Mouse (Mus musculus) heart, embryonic 15.5 days (tissue): ENCODE results near the gene Pprc1. TPM values are rescaled to one million over a fixed set of nuclear protein-coding genes. Genes with fewer than 3 reads are reported as not detected.

Experiments
- ATAC-seq: fragments of 200-750 bp; cut with Nextera tagmentation; replicated peaks from 2 replicates; pipeline ENCODE4 v1.8.0; 2017; ENCODE audit warnings: low read depth, moderate TSS enrichment; ENCODE audit not compliant: insufficient number of reproducible peaks, insufficient read depth, low FRiP score
- H3K27ac ChIP-seq: fragments of 300-500 bp; sonication (generic); 2 replicates; pipeline ENCODE4 v1.5.1; 2015; ENCODE audit warnings: mild to moderate bottlenecking, inconsistent platforms
- H3K27me3 ChIP-seq: fragments of 300-500 bp; sonication (generic); 2 replicates; pipeline ENCODE4 v1.6.1; 2015; ENCODE audit warnings: inconsistent platforms
- H3K36me3 ChIP-seq: fragments of 300-500 bp; sonication (generic); 2 replicates; pipeline ENCODE4 v1.6.1; 2015; ENCODE audit warnings: mild to moderate bottlenecking, inconsistent platforms
- H3K4me1 ChIP-seq: fragments of 300-500 bp; sonication (generic); replicated peaks from 2 replicates; pipeline ENCODE4 v1.6.1; 2015; ENCODE audit warnings: inconsistent platforms
- H3K4me2 ChIP-seq: fragments of 300-500 bp; sonication (generic); 2 replicates; pipeline ENCODE4 v1.6.1; 2015; ENCODE audit warnings: inconsistent platforms, mild to moderate bottlenecking, moderate library complexity
- H3K4me3 ChIP-seq: fragments of 300-500 bp; sonication (generic); 2 replicates; pipeline ENCODE4 v1.5.1; 2015; ENCODE audit warnings: mild to moderate bottlenecking, inconsistent platforms
- H3K9ac ChIP-seq: fragments of 300-500 bp; sonication (generic); 2 replicates; pipeline ENCODE4 v1.6.1; 2015; ENCODE audit warnings: mild to moderate bottlenecking, inconsistent platforms
- H3K9me3 ChIP-seq: fragments of 300-500 bp; sonication (generic); replicated peaks from 2 replicates; pipeline ENCODE4 v1.6.1; 2016; ENCODE audit warnings: inconsistent platforms
- WGBS: fragments of 180-500 bp; shearing (Covaris S2); methylation state at CpG from one replicate; pipeline ENCODE4 v1.1.7; 2015; ENCODE audit warnings: mixed read lengths; 5-methylcytosine and 5-hydroxymethylcytosine counted together
- polyA plus RNA-seq: library from polyadenylated mRNA; unstranded; fragments of >200 nt; fragmentation: Nextera tagmentation; extraction: Ambion mirVana; gene quantifications from 2 replicates; pipeline ENCODE4 v1.2.1, GENCODE M21; 2015

The Pprc1 gene
- 17.7 and 25.8 TPM in 2 replicates for polyA plus RNA-seq

GRCm38 (mm10) chr19:46044271-46044992 lies at the start of gene Pprc1:
Gene Pprc1, plus strand, starts transcription at chr19:46044886.
- H3K27me3 ChIP-seq: no peaks in the 10 kb centered on the region
- peak within 1 kb of the TSS; percentile 83 for H3K9ac ChIP-seq
- no peak for ATAC-seq
- H3K9me3 ChIP-seq: no peaks in the 10 kb centered on the region
- H3K27ac ChIP-seq: peak within 1 kb of the TSS; percentile 98
- H3K36me3 ChIP-seq: no peaks in the 10 kb centered on the region
- H3K4me3 ChIP-seq: peak within 1 kb of the TSS; percentile 85
- H3K4me2 ChIP-seq: peak within 1 kb of the TSS; percentile 85
- WGBS: under 1% methylated on average over 34 of the region's 34 CpGs
- H3K4me1 ChIP-seq: peaks cover 64% of the 10 kb centered on the region

- Histone ChIP-seq H3K4me1 (peaks cover 9% of the 10 kb centered on the region), H3K36me3 (no peaks in the 10 kb centered on the region), H3K27ac (peak overlapping the region; percentile 90), H3K27me3 (no peaks in the 10 kb centered on the region), H3K4me2 (peak overlapping the region; percentile 67), H3K4me3 (peak overlapping the region; percentile 81), H3K9ac (peak overlapping the region; percentile 84), H3K9me3 (no peaks in the 10 kb centered on the region)
- no peak for ATAC-seq
- 56% methylated on average over 5 of the region's 5 CpGs for WGBS
Observed at GRCm38 (mm10) chr19:45997365-45997764, 47.3 kb upstream of the Pprc1 start.

- Histone ChIP-seq H3K9ac (peak within 1 kb of the TSS; percentile 84), H3K4me1 (peaks cover 9% of the 10 kb centered on the region), H3K9me3 (no peaks in the 10 kb centered on the region), H3K36me3 (no peaks in the 10 kb centered on the region), H3K27ac (peak within 1 kb of the TSS; percentile 90), H3K4me3 (peak within 1 kb of the TSS; percentile 81), H3K27me3 (no peaks in the 10 kb centered on the region), H3K4me2 (peak within 1 kb of the TSS; percentile 67)
- peak; percentile 94 for ATAC-seq
- under 1% methylated on average over 69 of the region's 76 CpGs for WGBS
Observed at GRCm38 (mm10) chr19:45997785-45998693, 46.6 kb upstream of the Pprc1 start, which contains the start of gene Armh3. Gene Armh3, minus strand, starts transcription at chr19:45998488.

- no peaks in the 10 kb centered on the region for H3K27me3 ChIP-seq
- H3K4me2 ChIP-seq: peak overlapping the region; percentile 64
- H3K9ac ChIP-seq: peak overlapping the region; percentile 84
- H3K4me3 ChIP-seq: peak overlapping the region; percentile 81
- H3K9me3 ChIP-seq: no peaks in the 10 kb centered on the region
- 10% methylated on average over 8 of the region's 8 CpGs for WGBS
- no peak for ATAC-seq
- peaks cover 10% of the 10 kb centered on the region for H3K4me1 ChIP-seq
- no peak overlapping the region for H3K27ac ChIP-seq
- no peaks in the 10 kb centered on the region for H3K36me3 ChIP-seq
Observed at GRCm38 (mm10) chr19:45998694-45999217, 45.9 kb upstream of the Pprc1 start.

GRCm38 (mm10) chr19:45999378-45999777 lies 45.3 kb upstream of the Pprc1 start:
- 61% methylated on average over 1 of the region's 1 CpGs for WGBS
- Histone ChIP-seq H3K27ac (no peak overlapping the region), H3K9me3 (no peaks in the 10 kb centered on the region), H3K36me3 (no peaks in the 10 kb centered on the region), H3K27me3 (no peaks in the 10 kb centered on the region), H3K4me2 (no peak overlapping the region), H3K9ac (no peak overlapping the region), H3K4me3 (no peak overlapping the region), H3K4me1 (peaks cover 16% of the 10 kb centered on the region)
- ATAC-seq: no peak

GRCm38 (mm10) chr19:46002279-46002678 lies 42.4 kb upstream of the Pprc1 start:
- Histone ChIP-seq H3K27me3 (no peaks in the 10 kb centered on the region), H3K4me2 (no peak overlapping the region), H3K9me3 (no peaks in the 10 kb centered on the region), H3K36me3 (no peaks in the 10 kb centered on the region), H3K27ac (no peak overlapping the region), H3K4me3 (no peak overlapping the region), H3K4me1 (peaks cover 25% of the 10 kb centered on the region), H3K9ac (no peak overlapping the region)
- no peak for ATAC-seq
- WGBS: 73% methylated on average over 9 of the region's 9 CpGs

GRCm38 (mm10) chr19:46003371-46004226 lies 41.1 kb upstream of the Pprc1 start, which contains the start of gene Hps6:
Gene Hps6, plus strand, starts transcription at chr19:46003508.
- peak; percentile 93 for ATAC-seq
- Histone ChIP-seq H3K36me3 (peaks cover 8% of the 10 kb centered on the region; the same call in 1 of the 2 replicates), H3K9me3 (no peaks in the 10 kb centered on the region), H3K27me3 (no peaks in the 10 kb centered on the region), H3K27ac (peak within 1 kb of the TSS; percentile 71), H3K4me2 (peak within 1 kb of the TSS; percentile 97), H3K4me3 (peak within 1 kb of the TSS; percentile 80), H3K9ac (peak within 1 kb of the TSS; percentile 79), H3K4me1 (peaks cover 21% of the 10 kb centered on the region)
- whole genome bisulfite sequencing: 1% methylated on average over 70 of the region's 70 CpGs

GRCm38 (mm10) chr19:46004814-46005466 lies 39.7 kb upstream of the Pprc1 start:
- Histone ChIP-seq H3K9me3 (no peaks in the 10 kb centered on the region), H3K27ac (no peak overlapping the region), H3K36me3 (peaks cover 8% of the 10 kb centered on the region; the same call in 1 of the 2 replicates), H3K27me3 (no peaks in the 10 kb centered on the region), H3K4me1 (peaks cover 21% of the 10 kb centered on the region), H3K4me2 (peak overlapping the region; percentile 97), H3K4me3 (peak overlapping the region; percentile 80; the same call in 1 of the 2 replicates), H3K9ac (no peak overlapping the region)
- ATAC-seq: no peak
- 80% methylated on average over 17 of the region's 17 CpGs for WGBS

GRCm38 (mm10) chr19:46005680-46006079 lies 39.0 kb upstream of the Pprc1 start:
- 85% methylated on average over 7 of the region's 7 CpGs for WGBS
- H3K9me3 ChIP-seq: no peaks in the 10 kb centered on the region
- peaks cover 8% of the 10 kb centered on the region; the same call in 1 of the 2 replicates for H3K36me3 ChIP-seq
- H3K4me2 ChIP-seq: no peak overlapping the region
- no peak overlapping the region for H3K9ac ChIP-seq
- no peak overlapping the region for H3K27ac ChIP-seq
- peaks cover 21% of the 10 kb centered on the region for H3K4me1 ChIP-seq
- no peak for ATAC-seq
- H3K4me3 ChIP-seq: no peak overlapping the region
- H3K27me3 ChIP-seq: no peaks in the 10 kb centered on the region

- Histone ChIP-seq H3K4me2 (no peak overlapping the region), H3K27ac (no peak overlapping the region), H3K9me3 (no peaks in the 10 kb centered on the region), H3K36me3 (no peaks in the 10 kb centered on the region), H3K4me3 (no peak overlapping the region), H3K27me3 (no peaks in the 10 kb centered on the region), H3K9ac (no peak overlapping the region), H3K4me1 (peaks cover 5% of the 10 kb centered on the region; the same call in 1 of the 2 replicates)
- ATAC-seq: peak; percentile 80; the same call in 1 of the 2 replicates
- WGBS: 40% methylated on average over 12 of the region's 12 CpGs
Observed at GRCm38 (mm10) chr19:46014572-46015178, 30.0 kb upstream of the Pprc1 start.
